Mouse (Mus musculus) adrenal gland, postnatal 10 days (tissue): ENCODE results near the gene Itga1. TPM values are rescaled to one million over a fixed set of nuclear protein-coding genes. Genes with fewer than 3 reads are reported as not detected.

Source experiments
- total RNA-seq, 2 experiments: library from RNA; stranded (reverse); gene quantifications; 2 replicates each; pipeline ENCODE4 v1.2.3; 2021

Gene Itga1
- total RNA-seq, 2 experiments from 2014 or later, result 42.4 to 59.2 TPM

Other genes with a start within 250 kb of the Itga1 start
- 1 to 10 TPM; 4.4 to 4.7 TPM for gene Itga2, start 169.9 kb downstream of the Itga1 start, total RNA-seq
- gene Pelo, start 11.8 kb downstream of the Itga1 start, total RNA-seq, result 10 to 100 TPM; 21.8 to 25.0 TPM
- gene Gm49395, start within 50 bp of the Itga1 start, total RNA-seq, result 10 to 100 TPM; 10.8 to 13.2 TPM